Mouse (Mus musculus) G1E-ER4 (cell line): ENCODE data around the gene Mgat5b. TPM values are rescaled to one million over a fixed set of nuclear protein-coding genes. Genes with fewer than 3 reads are reported as not detected.

Experiments
- GATA1 ChIP-seq: IDR thresholded peaks from one replicate; pipeline ENCODE4 v1.8.0; 2012; ENCODE audit warnings: low read length, inconsistent platforms
- polyA plus RNA-seq: library from polyadenylated mRNA; stranded (reverse); fragments of >175 nt; gene quantifications from 2 replicates; pipeline ENCODE4 v1.2.3, GENCODE M21; 2012

Gene Mgat5b
- polyA plus RNA-seq, 1 experiment, result not detected

GRCm38 (mm10) chr11:116954231-116955118 is 35.8 kb downstream of the Mgat5b start:
- no peak for TF ChIP-seq GATA1

GRCm38 (mm10) chr11:116958601-116959000 is 39.9 kb downstream of the Mgat5b start:
- no peak for TF ChIP-seq GATA1

GRCm38 (mm10) chr11:116965061-116965460 is 46.4 kb downstream of the Mgat5b start:
- TF ChIP-seq GATA1, result no peak

GRCm38 (mm10) chr11:116965961-116966360 is 47.3 kb downstream of the Mgat5b start:
- no peak for TF ChIP-seq GATA1

- no peak for TF ChIP-seq GATA1
Observed at GRCm38 (mm10) chr11:116968586-116968985, 49.9 kb downstream of the Mgat5b start.

GRCm38 (mm10) chr11:116969498-116969897 is 50.8 kb downstream of the Mgat5b start:
- no peak for TF ChIP-seq GATA1

- no peak for TF ChIP-seq GATA1
Observed at GRCm38 (mm10) chr11:116970847-116971246, 52.2 kb downstream of the Mgat5b start.

GRCm38 (mm10) chr11:116972828-116973227 is 54.2 kb downstream of the Mgat5b start:
- no peak for TF ChIP-seq GATA1

GRCm38 (mm10) chr11:116973508-116973907 is 54.8 kb downstream of the Mgat5b start:
- no peak for TF ChIP-seq GATA1

- TF ChIP-seq GATA1, result no peak
Observed at GRCm38 (mm10) chr11:116974341-116974740, 55.7 kb downstream of the Mgat5b start.

- no peak for TF ChIP-seq GATA1
Observed at GRCm38 (mm10) chr11:116980313-116980712, 61.6 kb downstream of the Mgat5b start.

GRCm38 (mm10) chr11:116982543-116982942 is 63.9 kb downstream of the Mgat5b start:
- TF ChIP-seq GATA1, result no peak

GRCm38 (mm10) chr11:116985504-116986385 is 67.1 kb downstream of the Mgat5b start:
- TF ChIP-seq GATA1, result no peak

- no peak for TF ChIP-seq GATA1
Observed at GRCm38 (mm10) chr11:116988131-116988530, 69.5 kb downstream of the Mgat5b start.

- TF ChIP-seq GATA1, result no peak
Observed at GRCm38 (mm10) chr11:116990231-116990630, 71.6 kb downstream of the Mgat5b start.

- no peak for TF ChIP-seq GATA1
Observed at GRCm38 (mm10) chr11:116991410-116991809, 72.7 kb downstream of the Mgat5b start.
